Mouse (Mus musculus) spleen, postnatal 36 days (tissue): ENCODE measurements around the gene Rad51ap1.
A peak's percentile ranks its signal among the peaks of the same experiment; 100 is the strongest.

Experiments used
- DNase-seq, 2 experiments: peaks; one replicate each; pipeline ENCODE4 v3.0.0; 2022; ENCODE audit warnings: low spot score in 2 of 2, mixed read lengths in 1 of 2

Rad51ap1 gene

GRCm38 (mm10) chr6:126939487-126940171 is at the start of gene Rad51ap1, which contains the start of gene D6Wsu163e:
Gene Rad51ap1, minus strand, starts transcription at chr6:126939587.
Gene D6Wsu163e, plus strand, starts transcription at chr6:126939962.
- peak; percentile 94 to 95 for DNase-seq

- no peak for DNase-seq
Measured at GRCm38 (mm10) chr6:126981539-126982234, 42.3 kb upstream of the Rad51ap1 start.

- DNase-seq, result no peak
Measured at GRCm38 (mm10) chr6:126966241-126967026, 27.0 kb upstream of the Rad51ap1 start.

GRCm38 (mm10) chr6:126963426-126963825 is 24.0 kb upstream of the Rad51ap1 start:
- DNase-seq, result no peak

- DNase-seq, result no peak
Measured at GRCm38 (mm10) chr6:126962709-126963108, 23.3 kb upstream of the Rad51ap1 start.

GRCm38 (mm10) chr6:126961371-126962018 is 22.1 kb upstream of the Rad51ap1 start:
- no peak for DNase-seq

- peak; percentile 45 to 50 for DNase-seq
Measured at GRCm38 (mm10) chr6:126955734-126956133, 16.3 kb upstream of the Rad51ap1 start.

GRCm38 (mm10) chr6:126948336-126948735 is 8.9 kb upstream of the Rad51ap1 start:
- DNase-seq, result no peak

GRCm38 (mm10) chr6:126940451-126940850 is 1.1 kb upstream of the Rad51ap1 start:
- DNase-seq, result peak in 1 of 2 experiments; percentile 12

- DNase-seq, result no peak
Measured at GRCm38 (mm10) chr6:126938853-126939486, 417 bp downstream of the Rad51ap1 start.

GRCm38 (mm10) chr6:126938047-126938446 is 1.3 kb downstream of the Rad51ap1 start:
- no peak for DNase-seq

GRCm38 (mm10) chr6:126932896-126933295 is 6.5 kb downstream of the Rad51ap1 start:
- DNase-seq, result no peak

GRCm38 (mm10) chr6:126921111-126921881 is 18.1 kb downstream of the Rad51ap1 start, which contains the start of gene Dyrk4:
Gene Dyrk4, minus strand, starts transcription at chr6:126921839.
- DNase-seq, result peak; percentile 10

- DNase-seq, result no peak
Measured at GRCm38 (mm10) chr6:126914928-126915327, 24.5 kb downstream of the Rad51ap1 start.

GRCm38 (mm10) chr6:126910727-126911126 is 28.7 kb downstream of the Rad51ap1 start:
- DNase-seq, result peak; percentile 14 to 20

GRCm38 (mm10) chr6:126907876-126908275 is 31.5 kb downstream of the Rad51ap1 start:
- no peak for DNase-seq

GRCm38 (mm10) chr6:126907378-126907777 is 32.0 kb downstream of the Rad51ap1 start:
- no peak for DNase-seq

- DNase-seq, result no peak
Measured at GRCm38 (mm10) chr6:126877118-126877517, 62.3 kb downstream of the Rad51ap1 start.
